Comparison of ENCODE assay signal across 9 mouse cellular contexts in the genomic region with DNA sequence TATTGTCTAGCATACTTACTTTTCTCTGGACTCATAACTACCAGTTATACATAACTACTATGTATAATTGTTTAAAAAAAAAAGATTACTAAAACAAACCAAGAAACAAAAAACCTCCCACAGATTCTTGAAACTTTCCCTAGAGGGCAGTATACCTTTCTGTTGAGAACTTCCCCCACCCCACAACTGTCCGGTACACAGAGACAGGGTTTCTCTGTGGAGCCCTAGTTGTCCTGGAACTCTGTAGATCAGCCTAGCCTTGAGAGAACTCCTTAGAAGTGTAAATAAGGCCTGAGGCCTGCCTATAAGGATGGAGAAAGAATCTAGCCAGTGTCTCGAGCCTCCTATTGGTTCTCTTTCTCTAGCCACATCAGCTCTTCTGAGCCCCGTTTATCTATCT. TPM values are rescaled to one million over a fixed set of nuclear protein-coding genes. Genes with fewer than 3 reads are reported as not detected.
DNase-seq lines count a peak whose midpoint lies in the region; ATAC-seq and TF ChIP-seq lines count a peak whose summit lies in the region.
"Had no signal": no experiment of that assay in that cellular context is flagged by ENCODE, and none has a peak within 500 bp of the region (broad histone marks: within the 10 kb centered on the region; RNA-seq: fewer than 3 reads in every experiment).

No protein-coding gene starts in this region.

- no peak for TF ChIP-seq POLR2A in bone marrow macrophage, adult 2 months (IDR thresholded peaks at IDR 0.05; ENCODE audit: borderline replicate concordance, low read depth, low read length)

- peak; percentile 19 for DNase-seq in gastrocnemius, adult 18-20 months (ENCODE audit: low spot score)
- DNase-seq in gastrocnemius, postnatal 14 days: no peak
- no peak for DNase-seq in liver, embryonic 14.5 days (ENCODE audit: low read depth in 3 of 3, low spot score in 3 of 3)
- DNase-seq in kidney, postnatal 36 days: peak; percentile 36 to 46
- no peak for DNase-seq in right cerebral cortex, adult 2 months (ENCODE audit: low spot score in 2 of 2)
- no peak for DNase-seq in thymus, postnatal 10 days (ENCODE audit: low spot score in 2 of 2)

- no peak for TF ChIP-seq EP300 in liver, embryonic 14.5 days (IDR thresholded peaks at IDR 0.05; ENCODE audit: low read depth)

- peaks cover 8% of the 10 kb centered on the region for H3K27me3 ChIP-seq in liver, embryonic 14.5 days (ENCODE audit: control insufficient read depth, insufficient read depth, low read length)
- H3K27me3 ChIP-seq in liver, embryonic 12.5 days (replicated peaks): peaks cover 49% of the 10 kb centered on the region

- no peak for ATAC-seq in liver, embryonic 14.5 days (ENCODE audit: insufficient read depth)
- ATAC-seq in liver, embryonic 12.5 days: no peak

- intact Hi-C loops in gastrocnemius, postnatal 14 days (cut with DNase I; ENCODE audit: low total_unique reads): loop anchor here (5.0 kb wide), 1 partner anchor 53 kb away; no protein-coding TSS in a partner anchor

- no peaks in the 10 kb centered on the region for H3K4me1 ChIP-seq in liver, embryonic 14.5 days (replicated peaks; ENCODE audit: control insufficient read depth in 2 of 2, insufficient read depth in 2 of 2, low read length in 1 of 2)
- peaks cover 14% of the 10 kb centered on the region for H3K4me1 ChIP-seq in liver, embryonic 12.5 days
- H3K4me1 ChIP-seq in bone marrow macrophage, adult 2 months (ENCODE audit: control insufficient read depth, insufficient read depth, low read length): peaks cover 48% of the 10 kb centered on the region

- no peak overlapping the region for H3K27ac ChIP-seq in liver, embryonic 14.5 days
- H3K27ac ChIP-seq in liver, embryonic 12.5 days: no peak overlapping the region
- peak overlapping the region; percentile 26; the same call in 1 of the 2 replicates for H3K27ac ChIP-seq in bone marrow macrophage, adult 2 months (ENCODE audit: insufficient read depth, low read depth, low read length)

- WGBS in liver, embryonic 14.5 days (ENCODE audit: insufficient replicate concordance): 31% methylated on average over 3 of the region's 3 CpGs
- 28% methylated on average over 3 of the region's 3 CpGs for WGBS in liver, embryonic 12.5 days (ENCODE audit: insufficient replicate concordance)

- H3K9me3 ChIP-seq in liver, embryonic 14.5 days (ENCODE audit: control insufficient read depth, low read length): no peaks in the 10 kb centered on the region
- no peaks in the 10 kb centered on the region for H3K9me3 ChIP-seq in liver, embryonic 12.5 days (replicated peaks)

- no peak overlapping the region for H3K4me2 ChIP-seq in liver, embryonic 14.5 days (ENCODE audit: low read depth)
- no peak overlapping the region for H3K4me2 ChIP-seq in liver, embryonic 12.5 days

- H3K36me3 ChIP-seq in liver, embryonic 14.5 days (replicated peaks; ENCODE audit: control insufficient read depth, insufficient read depth, low read depth): no peaks in the 10 kb centered on the region
- H3K36me3 ChIP-seq in liver, embryonic 12.5 days: no peaks in the 10 kb centered on the region

- peak; percentile 34; the same call in 1 of the 2 replicates for TF ChIP-seq CTCF in liver, embryonic 14.5 days (IDR thresholded peaks at IDR 0.05; ENCODE audit: low read depth)
- no peak for TF ChIP-seq CTCF in bone marrow macrophage, adult 2 months (IDR thresholded peaks at IDR 0.05; ENCODE audit: low read depth, low read length)

- no peak overlapping the region for H3K9ac ChIP-seq in liver, embryonic 14.5 days (replicated peaks)
- H3K9ac ChIP-seq in liver, embryonic 12.5 days: no peak overlapping the region

- H3K4me3 ChIP-seq in liver, embryonic 14.5 days (ENCODE audit: insufficient read depth in 1 of 2, low read depth in 2 of 2, low read length in 2 of 2): no peak overlapping the region
- H3K4me3 ChIP-seq in liver, embryonic 12.5 days: no peak overlapping the region
- H3K4me3 ChIP-seq in bone marrow macrophage, adult 2 months (ENCODE audit: insufficient read depth, low read length): no peak overlapping the region

RNA-seq across cellular contexts. Expression of gene Mpz, which starts 13.7 kb away (rescaled TPM):
- total RNA-seq in gastrocnemius, adult 18-20 months (2021): 10 to 100 TPM; 28.7 to 29.5 TPM
- total RNA-seq in gastrocnemius, postnatal 14 days (2021): 100 to 1,000 TPM; 117 to 734 TPM
- 0.04 and 0.25 TPM in 2 replicates for polyA plus RNA-seq in liver, embryonic 14.5 days (2012; rRNA removed)
- polyA plus RNA-seq in liver, embryonic 14.5 days (2014; fragmentation: Nextera tagmentation; extraction: Ambion mirVana): 0.14 TPM in 1 of 2 replicates, not detected in the other
- 0.10 and 0.18 TPM in 2 replicates for polyA plus RNA-seq in liver, embryonic 12.5 days (2016; fragmentation: Nextera tagmentation; extraction: Ambion mirVana)
- polyA plus RNA-seq in bone marrow macrophage, adult 2 months (2012; ENCODE audit: insufficient read depth, insufficient read length, missing spikeins): 2.0 TPM in 1 of 2 replicates, not detected in the other
- total RNA-seq: left cerebral cortex, adult 18-20 months had no signal

RNA-seq across cellular contexts. Expression of gene Sdhc, which starts 13.9 kb away (rescaled TPM):
- 100 to 1,000 TPM; 667 to 772 TPM for total RNA-seq in gastrocnemius, adult 18-20 months (2021)
- total RNA-seq in gastrocnemius, postnatal 14 days (2021): 100 to 1,000 TPM; 692 to 793 TPM
- polyA plus RNA-seq in liver, embryonic 14.5 days (2012; rRNA removed): 103 and 111 TPM in 2 replicates
- polyA plus RNA-seq in liver, embryonic 14.5 days (2014; fragmentation: Nextera tagmentation; extraction: Ambion mirVana): 147 and 165 TPM in 2 replicates
- polyA plus RNA-seq in liver, embryonic 12.5 days (2016; fragmentation: Nextera tagmentation; extraction: Ambion mirVana): 140 and 155 TPM in 2 replicates
- 205 and 226 TPM in 2 replicates for polyA plus RNA-seq in bone marrow macrophage, adult 2 months (2012; ENCODE audit: insufficient read depth, insufficient read length, missing spikeins)

RNA-seq across cellular contexts. Expression of gene Pcp4l1, which starts 31.8 kb away (rescaled TPM):
- total RNA-seq in gastrocnemius, adult 18-20 months (2021): 100 to 1,000 TPM in 1 of 2 experiments, 10 to 100 TPM in 1; 36.1 to 133 TPM
- 10 to 100 TPM; 12.3 to 17.1 TPM for total RNA-seq in gastrocnemius, postnatal 14 days (2021)
- 0.94 and 1.0 TPM in 2 replicates for polyA plus RNA-seq in liver, embryonic 14.5 days (2012; rRNA removed)
- 1.2 and 1.3 TPM in 2 replicates for polyA plus RNA-seq in liver, embryonic 14.5 days (2014; fragmentation: Nextera tagmentation; extraction: Ambion mirVana)
- 1.1 and 1.2 TPM in 2 replicates for polyA plus RNA-seq in liver, embryonic 12.5 days (2016; fragmentation: Nextera tagmentation; extraction: Ambion mirVana)
- polyA plus RNA-seq in bone marrow macrophage, adult 2 months (2012; ENCODE audit: insufficient read depth, insufficient read length, missing spikeins): 120 and 145 TPM in 2 replicates

RNA-seq across cellular contexts. Expression of gene Nr1i3, which starts 49.5 kb away (rescaled TPM):
- total RNA-seq in gastrocnemius, adult 18-20 months (2021): not detected
- not detected for total RNA-seq in gastrocnemius, postnatal 14 days (2021)
- 1.0 TPM in 2 replicates for polyA plus RNA-seq in liver, embryonic 14.5 days (2012; rRNA removed)
- polyA plus RNA-seq in liver, embryonic 14.5 days (2014; fragmentation: Nextera tagmentation; extraction: Ambion mirVana): 0.62 and 0.88 TPM in 2 replicates
- 0.23 and 0.36 TPM in 2 replicates for polyA plus RNA-seq in liver, embryonic 12.5 days (2016; fragmentation: Nextera tagmentation; extraction: Ambion mirVana)
- not detected in 2 replicates for polyA plus RNA-seq in bone marrow macrophage, adult 2 months (2012; ENCODE audit: insufficient read depth, insufficient read length, missing spikeins)

RNA-seq across cellular contexts. Expression of gene Cfap126, which starts 50.5 kb away (rescaled TPM):
- total RNA-seq in gastrocnemius, adult 18-20 months (2021): 1 to 10 TPM; 1.2 to 2.0 TPM
- total RNA-seq in gastrocnemius, postnatal 14 days (2021): under 1 TPM; 0.72 to 0.73 TPM
- polyA plus RNA-seq in liver, embryonic 14.5 days (2012; rRNA removed): 1.8 and 2.2 TPM in 2 replicates
- 1.9 and 2.6 TPM in 2 replicates for polyA plus RNA-seq in liver, embryonic 14.5 days (2014; fragmentation: Nextera tagmentation; extraction: Ambion mirVana)
- 2.1 and 2.3 TPM in 2 replicates for polyA plus RNA-seq in liver, embryonic 12.5 days (2016; fragmentation: Nextera tagmentation; extraction: Ambion mirVana)
- polyA plus RNA-seq in bone marrow macrophage, adult 2 months (2012; ENCODE audit: insufficient read depth, insufficient read length, missing spikeins): 4.5 and 5.7 TPM in 2 replicates

Comparison
In these comparisons a context has a peak if more than half of its experiments do, and no peak if none do; other contexts are left out.
1. DNase-seq: peak in gastrocnemius, adult 18-20 months (single experiment) and kidney, postnatal 36 days (2 of 2); none in gastrocnemius, postnatal 14 days (single experiment), liver, embryonic 14.5 days (0 of 3), right cerebral cortex, adult 2 months (0 of 2) and thymus, postnatal 10 days (0 of 2).
2. RNA of gene Pcp4l1, which starts 31.8 kb away (polyA plus RNA-seq): 120 to 145 TPM in bone marrow macrophage, adult 2 months; 1.1 to 1.2 TPM in liver, embryonic 12.5 days and 0.94 to 1.3 TPM in liver, embryonic 14.5 days; every median in the first group is over 10 times any median in the second.